Mouse (Mus musculus) liver, embryonic 15.5 days (tissue): Measurements from ENCODE around the gene Sphk1. TPM values are rescaled to one million over a fixed set of nuclear protein-coding genes. Genes with fewer than 3 reads are reported as not detected.

Experiments
- ATAC-seq: fragments of 200-750 bp; cut with Nextera tagmentation; 2 replicates; pipeline ENCODE4 v1.8.0; 2017; ENCODE audit warnings: moderate number of reproducible peaks, mild to moderate bottlenecking, moderate library complexity; ENCODE audit not compliant: insufficient read depth
- H3K27ac ChIP-seq: fragments of 300-500 bp; sonication (generic); replicated peaks from 2 replicates; pipeline ENCODE4 v1.5.1; 2015; ENCODE audit warnings: mild to moderate bottlenecking, inconsistent platforms
- H3K27me3 ChIP-seq: fragments of 300-500 bp; sonication (generic); 2 replicates; pipeline ENCODE4 v1.6.1; 2015; ENCODE audit warnings: mild to moderate bottlenecking, inconsistent platforms
- H3K36me3 ChIP-seq: fragments of 300-500 bp; sonication (generic); replicated peaks from 2 replicates; pipeline ENCODE4 v1.6.1; 2015; ENCODE audit warnings: moderate library complexity, mild to moderate bottlenecking, inconsistent platforms
- H3K4me1 ChIP-seq: fragments of 300-500 bp; sonication (generic); replicated peaks from 2 replicates; pipeline ENCODE4 v1.6.1; 2015; ENCODE audit warnings: inconsistent platforms
- H3K4me2 ChIP-seq: fragments of 300-500 bp; sonication (generic); 2 replicates; pipeline ENCODE4 v1.6.1; 2015; ENCODE audit warnings: moderate library complexity, mild to moderate bottlenecking, inconsistent platforms
- H3K4me3 ChIP-seq: fragments of 300-500 bp; sonication (generic); replicated peaks from 2 replicates; pipeline ENCODE4 v1.5.1; 2015; ENCODE audit warnings: mild to moderate bottlenecking, inconsistent platforms
- H3K9ac ChIP-seq: fragments of 300-500 bp; sonication (generic); 2 replicates; pipeline ENCODE4 v1.6.1; 2015; ENCODE audit warnings: moderate library complexity, mild to moderate bottlenecking, inconsistent platforms
- H3K9me3 ChIP-seq: fragments of 300-500 bp; sonication (generic); replicated peaks from 2 replicates; pipeline ENCODE4 v1.6.1; 2016; ENCODE audit warnings: inconsistent platforms
- WGBS: fragments of 180-500 bp; shearing (Covaris S2); methylation state at CpG from one replicate; pipeline ENCODE4 v1.1.7; 2015; ENCODE audit warnings: mixed read lengths; ENCODE audit not compliant: insufficient replicate concordance; 5-methylcytosine and 5-hydroxymethylcytosine counted together
- polyA plus RNA-seq: library from polyadenylated mRNA; unstranded; fragments of >200 nt; fragmentation: Nextera tagmentation; extraction: Ambion mirVana; gene quantifications from 2 replicates; pipeline ENCODE4 v1.2.1, GENCODE M21; 2015

The Sphk1 gene
- polyA plus RNA-seq, 1 experiment from 2014 or later, result 28.8 TPM

- H3K9ac ChIP-seq, result no peak overlapping the region
- H3K27ac ChIP-seq, result no peak overlapping the region
- peaks cover 69% of the 10 kb centered on the region for H3K4me1 ChIP-seq
- WGBS, result 59% methylated on average over 7 of the region's 7 CpGs
- no peak overlapping the region for H3K4me3 ChIP-seq
- H3K9me3 ChIP-seq, result no peaks in the 10 kb centered on the region
- no peak overlapping the region for H3K4me2 ChIP-seq
- ATAC-seq, result no peak
- H3K36me3 ChIP-seq, result 0 out of 2 replicates have a peak, but pooled peaks cover 1% of the 10 kb centered on the region
- H3K27me3 ChIP-seq, result no peaks in the 10 kb centered on the region
These were observed 34.7 kb downstream of the Sphk1 start for GRCm38 (mm10) chr11:116565283-116566041.

- no peak overlapping the region for H3K4me2 ChIP-seq
- 0 out of 2 replicates have a peak, but pooled peaks cover 10% of the 10 kb centered on the region for H3K36me3 ChIP-seq
- no peak overlapping the region for H3K27ac ChIP-seq
- H3K4me1 ChIP-seq, result peaks cover 76% of the 10 kb centered on the region
- H3K9me3 ChIP-seq, result no peaks in the 10 kb centered on the region
- no peaks in the 10 kb centered on the region for H3K27me3 ChIP-seq
- H3K4me3 ChIP-seq, result no peak overlapping the region
- H3K9ac ChIP-seq, result no peak overlapping the region
- no peak for ATAC-seq
- WGBS, result 86% methylated on average over 8 of the region's 8 CpGs
These were observed 36.8 kb downstream of the Sphk1 start for GRCm38 (mm10) chr11:116567531-116567930.

GRCm38 (mm10) chr11:116570821-116571220, 40.1 kb downstream of the Sphk1 start:
- ATAC-seq, result no peak
- peaks cover 94% of the 10 kb centered on the region for H3K4me1 ChIP-seq
- H3K9me3 ChIP-seq, result no peaks in the 10 kb centered on the region

DNA sequence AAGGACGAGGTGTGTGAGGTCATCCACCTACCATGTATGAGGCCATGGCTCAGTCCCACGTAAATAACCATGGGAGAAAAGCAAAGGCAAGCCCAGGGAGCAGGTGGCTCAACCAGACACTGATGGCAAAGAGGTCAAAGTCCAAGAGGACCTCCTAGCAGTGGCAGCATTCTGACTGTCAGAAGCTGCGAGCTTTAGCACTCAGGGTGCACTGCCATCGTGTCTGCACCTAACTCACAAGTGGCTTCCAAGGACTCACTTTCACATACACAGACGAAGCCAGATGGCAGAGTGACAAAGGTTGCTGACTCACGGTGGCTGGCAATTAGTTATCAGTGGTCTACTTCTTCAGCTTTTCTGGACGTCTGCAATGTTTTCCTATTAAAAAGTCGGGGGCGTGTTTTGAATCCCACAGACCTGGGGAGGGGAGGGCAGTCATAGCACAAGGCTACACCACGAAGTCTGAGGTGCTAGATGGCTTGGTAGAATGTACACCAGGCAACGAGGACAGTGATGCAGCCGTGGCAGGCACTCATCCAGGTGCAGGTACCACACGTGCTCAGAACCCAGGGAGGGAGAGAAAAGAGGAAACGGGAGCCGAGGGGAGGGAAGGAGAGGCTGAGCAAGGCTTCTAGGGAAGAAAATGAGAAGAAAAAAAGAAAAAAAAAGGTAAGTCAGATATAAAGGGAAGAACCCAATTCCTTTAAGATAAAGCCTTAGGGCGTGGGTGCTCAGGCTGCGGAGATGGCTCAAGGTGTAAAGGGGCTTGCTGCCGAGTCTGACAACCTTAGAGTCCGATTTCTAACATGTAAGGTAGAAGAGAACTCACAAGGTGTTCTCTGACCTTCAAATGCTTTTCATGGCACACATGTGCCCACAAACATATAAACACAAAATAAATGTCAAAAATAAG, 41.3 kb downstream of the Sphk1 start:
- ATAC-seq, result peak; percentile 69
- H3K36me3 ChIP-seq, result peaks cover 10% of the 10 kb centered on the region; the same call in 1 of the 2 replicates
- peak overlapping the region; percentile 62 for H3K9ac ChIP-seq
- peak overlapping the region; percentile 99 for H3K27ac ChIP-seq
- WGBS, result 26% methylated on average over 19 of the region's 19 CpGs
- peaks cover 97% of the 10 kb centered on the region for H3K4me1 ChIP-seq
- no peaks in the 10 kb centered on the region for H3K27me3 ChIP-seq
- no peaks in the 10 kb centered on the region for H3K9me3 ChIP-seq
- peak overlapping the region; percentile 82 for H3K4me2 ChIP-seq
- H3K4me3 ChIP-seq, result peak overlapping the region; percentile 53

More at GRCm38 (mm10) chr11:116570821-116571220, 40.1 kb downstream of the Sphk1 start:
- H3K4me2 ChIP-seq, result peak overlapping the region; percentile 82
- 82% methylated on average over 7 of the region's 7 CpGs for WGBS
- H3K36me3 ChIP-seq, result 0 out of 2 replicates have a peak, but pooled peaks cover 10% of the 10 kb centered on the region
- H3K9ac ChIP-seq, result peak overlapping the region; percentile 62; the same call in 1 of the 2 replicates
- peak overlapping the region; percentile 99 for H3K27ac ChIP-seq
- H3K4me3 ChIP-seq, result no peak overlapping the region
- no peaks in the 10 kb centered on the region for H3K27me3 ChIP-seq

- peak; percentile 83 for ATAC-seq
- Histone ChIP-seq H3K27me3 (no peaks in the 10 kb centered on the region), H3K36me3 (peaks cover 10% of the 10 kb centered on the region; the same call in 1 of the 2 replicates), H3K4me1 (peaks cover 96% of the 10 kb centered on the region), H3K9ac (peak overlapping the region; percentile 62), H3K4me2 (peak overlapping the region; percentile 82), H3K9me3 (no peaks in the 10 kb centered on the region), H3K4me3 (peak overlapping the region; percentile 53), H3K27ac (peak overlapping the region; percentile 99)
- 31% methylated on average over 12 of the region's 12 CpGs for WGBS
These were observed 42.2 kb downstream of the Sphk1 start for GRCm38 (mm10) chr11:116572756-116573543.

- Histone ChIP-seq H3K4me2 (peak overlapping the region; percentile 82), H3K9ac (no peak overlapping the region), H3K4me1 (peaks cover 99% of the 10 kb centered on the region), H3K9me3 (no peaks in the 10 kb centered on the region), H3K4me3 (peak overlapping the region; percentile 53; the same call in 1 of the 2 replicates), H3K27ac (peak overlapping the region; percentile 99), H3K27me3 (no peaks in the 10 kb centered on the region), H3K36me3 (peaks cover 21% of the 10 kb centered on the region)
- WGBS, result 76% methylated on average over 6 of the region's 6 CpGs
- no peak for ATAC-seq
These were observed 43.8 kb downstream of the Sphk1 start for GRCm38 (mm10) chr11:116574486-116574885.

DNA sequence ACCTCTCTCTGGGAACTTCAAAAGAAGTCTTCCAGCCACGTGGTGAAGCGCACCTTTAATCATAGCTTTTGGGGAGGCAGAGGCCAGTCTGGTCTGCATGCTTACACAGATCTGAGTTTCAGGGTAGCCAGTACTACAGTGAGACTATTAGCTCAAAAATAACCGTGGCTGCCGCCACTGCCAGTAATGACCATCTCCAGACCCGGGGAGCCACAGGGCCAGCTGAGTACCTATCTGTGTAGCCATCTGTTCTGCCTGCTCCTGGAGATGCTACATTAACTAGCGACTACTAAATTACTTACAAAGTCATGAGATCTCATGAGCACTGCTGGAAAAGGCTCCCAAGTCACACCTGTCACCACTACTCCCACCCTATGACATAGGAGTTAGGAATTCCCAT, 44.3 kb downstream of the Sphk1 start:
- H3K36me3 ChIP-seq, result peaks cover 21% of the 10 kb centered on the region
- H3K27me3 ChIP-seq, result no peaks in the 10 kb centered on the region
- peak overlapping the region; percentile 82 for H3K4me2 ChIP-seq
- peaks cover 99% of the 10 kb centered on the region for H3K4me1 ChIP-seq
- H3K27ac ChIP-seq, result peak overlapping the region; percentile 99
- H3K9ac ChIP-seq, result peak overlapping the region; percentile 33; the same call in 1 of the 2 replicates
- no peak for ATAC-seq
- 63% methylated on average over 6 of the region's 6 CpGs for WGBS
- 0 out of 2 replicates have a peak overlapping the region, but pooled peaks have one; percentile 53 for H3K4me3 ChIP-seq
- no peaks in the 10 kb centered on the region for H3K9me3 ChIP-seq

- Histone ChIP-seq H3K9me3 (no peaks in the 10 kb centered on the region), H3K4me1 (peaks cover 99% of the 10 kb centered on the region), H3K4me3 (0 out of 2 replicates have a peak overlapping the region, but pooled peaks have one; percentile 3), H3K27me3 (no peaks in the 10 kb centered on the region), H3K36me3 (peaks cover 20% of the 10 kb centered on the region), H3K27ac (peak overlapping the region; percentile 99), H3K4me2 (peak overlapping the region; percentile 82), H3K9ac (peak overlapping the region; percentile 33; the same call in 1 of the 2 replicates)
- no peak for ATAC-seq
- WGBS, result 88% methylated on average over 2 of the region's 2 CpGs
These were observed 44.7 kb downstream of the Sphk1 start for GRCm38 (mm10) chr11:116575396-116575795.

- Histone ChIP-seq H3K4me3 (peak overlapping the region; percentile 90), H3K4me2 (peak overlapping the region; percentile 89), H3K27ac (peak overlapping the region; percentile 97), H3K4me1 (peaks cover 70% of the 10 kb centered on the region), H3K27me3 (no peaks in the 10 kb centered on the region), H3K9me3 (no peaks in the 10 kb centered on the region), H3K36me3 (peaks cover 11% of the 10 kb centered on the region), H3K9ac (peak overlapping the region; percentile 99)
- ATAC-seq, result no peak
- WGBS, result 79% methylated on average over 3 of the region's 3 CpGs
These were observed 48.6 kb downstream of the Sphk1 start for GRCm38 (mm10) chr11:116579280-116579679.

DNA sequence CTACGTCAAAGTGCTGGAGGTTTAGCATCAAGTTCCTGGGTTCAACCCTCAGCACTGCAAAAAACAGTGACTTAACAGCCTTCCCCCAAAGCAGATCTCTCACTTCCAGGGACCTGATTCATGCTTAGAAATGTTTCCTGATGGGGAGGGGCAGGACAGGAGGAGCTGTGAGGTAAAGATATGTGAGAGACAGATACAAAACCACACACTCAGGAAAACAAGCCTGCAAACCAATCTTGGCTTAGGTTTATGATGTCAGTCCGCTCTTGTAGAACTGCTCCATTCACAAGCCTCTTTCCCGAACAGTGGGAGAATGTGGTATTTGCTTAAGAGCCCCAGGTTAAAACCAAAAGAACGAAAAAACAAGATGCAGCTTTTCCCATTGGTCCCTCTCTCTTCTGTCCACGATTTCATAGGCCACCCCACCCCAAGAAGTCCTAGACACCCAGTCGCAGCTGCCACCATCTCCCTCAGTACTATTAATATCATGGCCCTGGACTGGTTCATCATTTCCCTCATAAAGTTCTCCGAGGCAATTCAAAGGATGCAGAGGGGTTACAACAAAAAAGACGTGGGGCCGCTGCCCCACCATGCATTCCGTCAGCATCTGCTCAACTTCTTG, 49.4 kb downstream of the Sphk1 start:
- no peaks in the 10 kb centered on the region for H3K9me3 ChIP-seq
- H3K36me3 ChIP-seq, result peaks cover 11% of the 10 kb centered on the region
- peaks cover 62% of the 10 kb centered on the region for H3K4me1 ChIP-seq
- H3K4me3 ChIP-seq, result peak overlapping the region; percentile 90
- peak overlapping the region; percentile 99 for H3K9ac ChIP-seq
- H3K27ac ChIP-seq, result peak overlapping the region; percentile 97
- 8% methylated on average over 10 of the region's 10 CpGs for WGBS
- peaks cover 4% of the 10 kb centered on the region; the same call in 1 of the 2 replicates for H3K27me3 ChIP-seq
- ATAC-seq, result peak; percentile 66
- H3K4me2 ChIP-seq, result peak overlapping the region; percentile 89
